Mouse (Mus musculus) cerebellum, postnatal 10 days (tissue): Measurements from ENCODE around the gene Fbxw8.
A peak's percentile ranks its signal among the peaks of the same experiment; 100 is the strongest.

ENCODE experiments used
- DNase-seq, 2 experiments: peaks; one replicate each; pipeline ENCODE4 v3.0.0; 2021; ENCODE audit warnings: mixed read lengths in 2 of 2

The Fbxw8 gene

DNA sequence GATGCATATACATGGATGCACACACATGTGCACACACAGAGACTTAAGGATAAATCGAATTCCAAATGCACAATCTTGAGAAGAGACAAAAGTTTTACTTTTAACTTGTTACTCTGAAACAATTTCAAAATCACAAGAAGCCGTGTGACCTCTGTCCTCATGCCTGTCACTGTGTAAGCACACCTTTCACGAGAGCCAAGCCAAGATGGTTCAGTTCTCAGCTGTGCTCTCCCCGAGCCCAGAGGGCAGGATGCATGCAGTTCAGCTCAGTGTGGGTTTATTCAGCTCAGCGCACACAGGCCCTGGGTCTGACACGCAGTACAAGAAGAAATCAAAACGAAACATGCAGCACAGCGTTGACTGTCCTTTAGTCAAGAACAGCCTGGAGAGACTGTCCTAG lies 49.7 kb downstream of the Fbxw8 start:
- DNase-seq, result no peak

DNA sequence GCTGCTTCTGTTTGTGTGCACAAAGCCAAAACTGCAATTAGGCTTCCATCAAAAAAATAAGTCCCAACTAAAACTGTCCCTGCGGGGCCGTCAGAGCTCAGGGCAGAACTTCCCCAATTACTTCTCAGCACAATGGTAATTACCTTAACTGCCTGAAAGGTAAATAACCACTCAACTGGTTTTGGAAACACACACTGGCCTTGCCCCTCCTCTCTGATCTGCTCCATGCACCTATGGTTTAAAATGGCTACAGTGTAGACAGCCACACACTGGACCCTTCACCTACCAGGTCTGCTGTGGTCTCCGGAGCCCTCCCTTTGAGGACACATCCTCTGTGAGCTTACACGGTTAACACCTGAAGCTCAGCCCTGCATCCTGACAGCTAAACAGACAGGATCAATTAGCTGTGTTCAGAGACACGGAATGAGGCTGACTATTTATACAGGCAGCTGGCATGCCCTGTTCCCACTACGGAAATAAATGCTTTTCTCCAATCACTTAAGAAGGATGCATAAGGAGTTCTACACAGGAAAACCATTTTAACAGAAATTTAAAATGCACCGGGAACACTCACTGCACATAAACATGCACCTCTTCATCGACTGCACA lies 55.3 kb downstream of the Fbxw8 start:
- no peak for DNase-seq

DNA sequence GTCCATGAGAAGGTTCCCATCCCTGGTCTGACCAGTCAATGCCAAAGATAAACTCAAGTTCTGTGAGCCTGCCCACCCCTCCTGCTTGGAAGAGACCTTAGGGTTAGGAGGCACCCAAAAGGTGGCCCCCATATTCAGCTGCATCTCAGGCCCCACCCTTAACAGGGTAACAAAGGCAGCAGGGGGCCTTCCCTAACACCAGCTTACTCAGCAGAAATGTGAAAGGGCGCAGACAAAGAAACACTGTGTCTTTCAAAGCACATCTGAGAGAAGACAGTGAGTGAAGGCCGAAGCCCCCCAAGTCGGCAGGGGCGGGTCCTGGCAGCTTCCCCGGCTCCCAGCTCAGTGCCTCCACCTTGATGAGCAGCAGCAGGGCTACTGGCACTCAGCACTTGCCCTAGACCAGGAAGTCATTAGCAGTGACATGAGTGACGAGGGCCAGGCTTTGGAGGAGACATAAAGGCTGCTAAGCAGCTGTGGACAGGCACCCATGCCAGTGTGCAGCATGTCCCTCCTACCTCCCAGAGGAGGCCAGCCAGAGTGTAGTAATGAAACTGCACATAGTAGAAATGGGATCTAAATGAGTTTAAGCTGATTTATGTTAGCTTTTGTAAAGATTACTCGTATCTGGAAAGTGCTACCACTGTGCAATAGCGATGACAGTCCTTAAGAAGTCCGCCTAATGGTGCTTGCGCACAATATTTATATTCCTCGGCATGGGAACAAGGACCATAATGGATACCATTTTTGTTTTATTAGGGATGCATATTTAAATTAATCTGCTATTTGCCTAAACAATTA lies 56.0 kb downstream of the Fbxw8 start:
- DNase-seq, result peak in 1 of 2 experiments; percentile 53

DNA sequence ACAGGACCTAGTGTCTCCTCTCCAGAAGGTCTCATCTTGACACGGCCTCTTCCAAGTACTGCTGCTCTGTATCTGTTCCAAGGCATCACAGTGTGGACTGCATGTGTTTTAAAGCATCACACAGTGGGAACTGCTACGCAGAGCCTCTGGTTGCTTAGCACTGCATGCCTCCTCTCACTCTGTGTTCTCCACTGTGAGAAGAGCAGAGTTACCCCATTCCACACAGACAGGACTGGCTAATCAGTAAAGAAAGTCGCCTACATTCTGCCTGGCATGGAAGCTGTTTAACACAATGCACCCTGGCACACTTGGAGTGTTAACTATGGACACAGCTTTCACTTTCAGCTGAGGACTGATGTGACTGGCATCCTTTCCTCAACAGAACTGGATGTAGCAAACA lies 58.9 kb downstream of the Fbxw8 start:
- DNase-seq, result no peak

DNA sequence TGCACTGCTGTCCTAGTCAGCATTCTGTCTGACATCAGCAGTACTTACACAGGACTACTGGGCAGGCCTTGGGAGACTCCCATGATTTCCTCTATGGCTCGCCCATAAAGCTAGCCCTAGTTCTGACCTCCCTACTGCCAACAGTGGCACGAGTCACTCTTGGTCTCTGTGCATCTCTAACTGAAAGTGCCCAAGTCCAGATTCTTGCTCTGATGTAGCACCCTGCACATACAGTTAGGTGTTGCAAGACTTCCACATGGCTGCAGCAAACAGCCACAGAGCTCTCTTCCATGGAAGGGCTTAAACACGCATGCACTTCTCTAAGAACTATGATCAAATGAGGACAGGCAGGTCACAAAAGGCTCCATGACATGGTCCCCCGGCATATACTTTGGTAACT lies 59.4 kb downstream of the Fbxw8 start:
- DNase-seq, result no peak

DNA sequence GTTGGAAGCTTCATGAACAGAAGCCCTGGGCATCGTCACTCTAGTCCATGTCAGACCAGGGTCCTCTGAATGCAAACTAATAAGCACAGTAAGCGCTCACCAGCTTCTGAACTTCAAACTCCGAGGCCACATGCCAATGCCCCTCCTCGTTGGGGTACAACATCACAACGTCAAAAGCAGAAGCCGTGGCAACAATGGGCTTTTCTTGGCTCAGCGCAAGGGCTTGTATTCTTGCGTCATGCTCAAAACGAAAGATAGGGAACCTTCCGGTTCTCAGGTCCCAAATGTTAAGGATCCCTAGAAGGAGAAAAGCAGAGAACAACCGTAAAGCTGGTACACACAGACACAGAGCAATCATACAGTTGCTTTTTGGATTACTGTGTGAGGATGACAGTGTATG lies 59.8 kb downstream of the Fbxw8 start:
- no peak for DNase-seq

DNA sequence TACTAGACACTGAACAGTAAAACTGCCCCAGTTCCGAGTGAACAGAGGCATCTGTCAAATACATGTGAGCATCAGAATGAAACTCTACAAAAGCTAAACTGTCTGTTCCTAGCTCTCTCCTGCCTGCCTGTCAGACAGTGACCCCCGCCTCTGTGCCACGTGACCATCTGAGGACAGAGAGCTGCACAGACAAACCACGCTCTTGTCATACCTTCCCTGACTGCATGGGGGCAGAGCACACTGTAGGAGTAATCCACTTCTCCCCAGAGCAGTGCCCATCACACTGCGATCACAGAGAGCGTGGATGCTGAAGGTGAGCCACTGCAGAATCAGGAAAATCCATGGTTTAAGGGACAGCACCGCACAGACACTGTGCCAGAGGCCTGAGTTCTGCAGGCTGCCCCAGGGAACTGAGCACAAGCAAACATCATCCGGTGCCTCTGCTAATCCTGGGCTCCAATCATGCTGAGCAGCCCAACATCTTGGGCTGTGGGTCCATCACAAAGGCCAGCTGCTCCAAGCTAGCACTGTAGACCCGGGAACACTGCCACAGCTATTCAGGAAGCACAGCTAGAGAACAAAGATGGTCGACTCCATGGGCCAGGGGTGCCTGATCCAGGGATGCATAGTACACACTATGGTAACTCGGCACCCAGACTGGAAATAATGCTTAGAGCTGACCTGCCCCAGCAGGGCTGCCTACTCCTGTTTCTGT lies 61.8 kb downstream of the Fbxw8 start:
- peak; percentile 48 to 63 for DNase-seq

DNA sequence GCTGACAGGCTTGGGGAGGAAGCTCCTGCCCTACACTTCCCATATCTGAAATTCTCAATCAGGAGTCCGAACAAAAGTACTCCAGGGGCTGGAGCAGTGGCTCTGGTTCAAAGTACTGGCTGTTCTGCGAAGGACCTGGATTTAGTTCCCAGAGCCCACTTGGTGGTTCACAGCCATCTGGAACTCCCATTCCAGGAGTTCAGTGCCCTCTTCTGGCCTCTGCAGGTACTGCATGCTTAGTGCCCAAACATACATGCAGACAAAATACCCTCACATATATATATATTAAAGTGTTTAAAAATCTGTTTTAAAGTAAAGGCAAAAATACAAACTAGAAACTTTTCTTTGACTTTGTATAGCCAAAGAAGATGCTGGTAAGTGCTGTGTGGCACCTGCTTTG lies 64.4 kb downstream of the Fbxw8 start:
- DNase-seq, result peak; percentile 60 to 66

DNA sequence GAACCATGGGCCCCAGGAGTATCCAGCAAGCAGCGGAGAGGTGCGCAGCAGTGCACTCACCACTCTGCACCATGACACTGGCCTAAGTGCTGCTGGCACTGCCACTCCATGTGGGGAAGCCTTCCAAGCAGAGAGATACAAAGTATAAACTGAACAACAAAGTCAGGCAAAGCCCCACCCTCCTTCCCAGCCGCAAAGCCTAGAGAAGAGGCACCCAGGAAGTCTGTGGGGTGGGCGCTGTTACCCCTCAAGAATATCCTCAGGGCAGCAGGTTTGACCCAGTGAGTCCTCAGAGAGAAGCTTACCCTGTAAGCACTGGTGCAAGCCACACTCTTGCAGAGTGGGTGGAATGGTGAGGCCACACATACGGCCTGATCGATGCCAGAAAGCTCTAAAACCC lies 65.2 kb downstream of the Fbxw8 start:
- no peak for DNase-seq

DNA sequence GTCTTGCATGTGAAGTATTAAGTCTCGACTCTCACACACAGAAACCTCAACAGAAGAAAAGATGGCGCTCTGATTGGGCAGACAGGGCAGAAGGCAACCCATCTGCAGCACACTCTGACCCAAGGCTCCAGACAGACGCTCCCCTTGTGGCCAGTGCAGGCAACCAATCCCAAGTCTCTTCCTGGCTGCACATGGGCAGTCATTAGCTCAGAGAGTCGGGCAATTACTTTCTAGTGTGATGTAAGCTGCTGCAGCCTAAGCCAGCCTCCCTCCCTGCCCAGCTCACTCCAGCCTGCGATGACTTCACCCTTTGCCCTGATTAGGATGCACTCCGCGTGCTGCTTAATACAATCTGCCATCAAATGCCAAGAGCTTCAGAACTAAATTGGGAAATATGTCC lies 66.2 kb downstream of the Fbxw8 start:
- DNase-seq, result peak; percentile 69 to 75

DNA sequence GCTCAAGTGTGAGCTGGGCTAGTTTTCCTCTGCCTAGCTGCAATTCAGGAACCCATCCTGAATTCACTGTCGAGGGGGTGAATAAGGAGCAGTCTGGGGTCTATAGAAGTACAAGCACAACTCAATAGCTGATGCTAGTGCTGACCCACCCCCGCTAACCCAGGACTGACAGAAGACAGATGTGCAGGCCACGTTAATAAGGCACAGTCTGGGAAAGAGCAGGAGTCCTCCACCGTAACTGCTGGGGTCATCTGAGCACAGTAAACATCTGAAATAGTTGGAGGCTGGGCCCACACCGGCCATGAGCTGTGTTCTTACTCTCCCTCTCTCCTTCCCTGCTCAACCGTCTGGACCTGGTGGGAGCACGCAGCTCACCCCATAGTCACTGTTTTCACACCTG lies 68.3 kb downstream of the Fbxw8 start:
- no peak for DNase-seq

DNA sequence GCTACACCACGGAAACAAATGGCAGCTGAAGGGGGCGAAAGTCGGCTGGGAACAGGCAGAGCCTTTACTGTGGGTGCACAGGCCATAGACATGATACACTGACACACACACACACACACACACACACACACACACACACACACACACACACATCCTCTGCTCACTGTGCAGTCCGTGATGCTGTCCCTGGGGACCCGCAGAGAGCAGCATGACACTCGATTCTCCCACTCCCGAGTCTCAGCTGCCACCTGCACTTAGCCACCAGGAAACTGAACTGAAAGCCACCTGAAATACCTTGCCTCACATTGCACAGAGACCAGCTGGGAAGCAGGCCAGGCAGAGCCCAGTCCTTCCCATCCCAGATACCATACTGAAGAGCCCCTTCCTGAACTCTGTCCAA lies 70.0 kb downstream of the Fbxw8 start:
- no peak for DNase-seq

DNA sequence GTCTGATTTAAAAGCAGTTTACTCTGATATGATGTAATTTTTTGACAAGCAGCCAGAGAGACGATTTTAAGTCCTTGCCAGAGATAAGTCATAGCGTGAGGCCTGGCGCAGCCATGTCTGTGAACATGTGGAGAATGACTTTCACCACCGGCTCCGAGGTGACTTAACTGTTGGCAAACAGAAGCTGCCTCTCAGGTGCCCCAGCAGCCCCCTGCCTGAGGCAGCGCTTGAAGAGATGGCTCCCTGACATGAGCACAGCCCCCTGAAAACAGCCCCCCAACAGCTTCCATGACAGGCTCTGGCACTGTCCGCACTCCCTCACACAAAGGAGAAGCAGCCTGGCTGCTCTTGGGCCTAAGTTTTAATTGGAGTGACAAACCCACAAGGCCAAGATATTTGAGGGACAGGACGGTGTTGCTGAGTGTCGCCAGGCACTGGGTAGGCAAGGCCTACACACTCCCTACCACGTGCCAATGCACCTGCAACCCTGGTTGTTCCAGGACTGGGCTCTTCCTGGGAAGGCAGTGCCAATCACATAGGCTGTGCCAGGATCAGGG lies 71.0 kb downstream of the Fbxw8 start:
- DNase-seq, result peak; percentile 69 to 71

DNA sequence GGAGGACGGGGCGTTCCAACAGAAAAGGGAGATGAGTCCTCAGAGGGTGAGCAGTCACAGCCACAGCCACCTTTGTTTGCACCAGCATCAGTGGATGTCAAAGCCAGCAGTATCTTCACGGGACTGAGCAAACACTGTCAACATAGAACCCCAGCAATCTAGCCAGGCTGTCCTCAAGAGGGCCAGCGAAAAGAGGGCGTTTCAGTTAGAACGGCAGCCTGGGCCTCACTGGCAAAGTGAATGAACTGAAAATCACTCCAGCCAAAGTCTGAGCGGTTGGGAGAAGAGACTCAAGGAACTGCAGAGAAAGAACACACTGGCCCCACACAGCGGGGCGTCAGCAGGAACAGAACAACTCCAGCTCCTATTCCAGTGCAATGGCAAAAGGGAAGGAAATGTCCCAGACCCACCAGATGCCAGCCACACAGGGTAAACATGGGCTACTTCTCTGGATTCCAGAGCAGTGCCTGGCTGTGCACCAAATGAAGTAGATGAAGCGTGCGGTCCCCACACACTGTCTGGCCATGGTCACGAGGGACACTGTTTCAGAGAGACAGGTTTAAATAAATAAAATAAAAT lies 72.1 kb downstream of the Fbxw8 start:
- DNase-seq, result peak; percentile 68 to 75

DNA sequence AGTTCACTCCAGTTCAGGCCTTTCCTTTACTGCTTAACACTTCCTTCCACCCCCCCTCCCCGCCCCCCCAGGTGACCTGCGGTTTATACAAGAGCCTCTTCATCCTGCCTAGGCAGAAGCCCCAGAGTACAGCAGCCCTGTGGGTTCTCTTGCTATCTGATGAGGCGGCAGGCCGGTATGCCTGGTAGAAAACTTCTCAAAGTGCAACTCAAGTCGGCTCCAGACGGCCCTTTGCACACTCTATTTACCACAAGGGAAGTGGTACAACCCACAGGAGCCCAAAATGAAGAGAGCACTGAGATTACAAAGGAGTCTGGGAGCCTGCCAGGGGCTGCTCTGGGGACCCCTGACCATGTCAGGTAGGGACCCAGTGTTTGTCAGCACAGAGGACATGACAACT lies 73.3 kb downstream of the Fbxw8 start:
- no peak for DNase-seq

DNA sequence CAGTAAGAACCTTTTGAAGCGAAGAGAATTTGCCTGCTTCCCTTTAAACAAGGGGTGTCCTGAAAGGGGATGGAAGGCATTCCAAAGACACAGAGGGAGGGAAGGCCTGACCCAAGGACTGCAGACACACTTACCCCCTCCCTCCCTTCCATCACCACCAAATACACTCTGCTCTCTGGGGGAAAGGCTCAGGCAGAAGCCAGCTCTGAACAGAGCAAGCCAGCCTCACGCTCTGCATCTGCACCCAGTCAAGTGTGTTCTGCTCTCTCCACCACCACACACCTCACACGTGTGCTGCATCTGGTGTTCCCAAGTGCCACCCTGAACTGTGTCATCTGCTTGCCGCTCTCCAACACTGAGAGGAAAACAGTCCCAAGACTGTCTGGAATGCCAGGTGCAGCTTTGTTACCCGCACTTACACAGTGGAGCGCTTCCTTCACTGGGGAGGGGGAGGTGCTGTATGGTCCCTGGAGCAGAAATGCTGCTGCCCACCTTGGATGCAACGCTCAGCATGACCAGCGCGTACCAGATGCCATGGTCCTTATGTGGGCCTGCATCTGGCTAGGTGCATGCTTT lies 73.8 kb downstream of the Fbxw8 start:
- DNase-seq, result no peak

DNA sequence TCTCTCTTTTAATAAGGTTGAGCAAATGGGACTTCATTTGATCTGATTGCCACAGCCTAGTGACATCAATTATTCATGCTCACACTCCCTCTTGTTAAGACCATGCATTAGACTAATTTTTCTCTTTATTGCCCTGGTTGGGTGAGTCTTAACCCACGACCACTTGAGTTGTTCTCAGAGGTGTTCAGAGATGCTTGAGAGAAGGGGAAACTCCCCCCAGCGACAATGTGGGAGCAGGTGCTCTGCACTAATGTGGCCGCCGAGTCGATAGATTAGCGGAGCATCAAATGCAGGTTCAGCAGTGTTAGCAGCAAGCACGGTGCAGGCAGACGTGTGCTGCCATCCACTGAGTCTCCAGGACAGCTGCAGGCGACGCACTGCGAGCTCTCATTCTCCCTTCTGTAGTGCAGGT lies 75.4 kb downstream of the Fbxw8 start:
- DNase-seq, result no peak

DNA sequence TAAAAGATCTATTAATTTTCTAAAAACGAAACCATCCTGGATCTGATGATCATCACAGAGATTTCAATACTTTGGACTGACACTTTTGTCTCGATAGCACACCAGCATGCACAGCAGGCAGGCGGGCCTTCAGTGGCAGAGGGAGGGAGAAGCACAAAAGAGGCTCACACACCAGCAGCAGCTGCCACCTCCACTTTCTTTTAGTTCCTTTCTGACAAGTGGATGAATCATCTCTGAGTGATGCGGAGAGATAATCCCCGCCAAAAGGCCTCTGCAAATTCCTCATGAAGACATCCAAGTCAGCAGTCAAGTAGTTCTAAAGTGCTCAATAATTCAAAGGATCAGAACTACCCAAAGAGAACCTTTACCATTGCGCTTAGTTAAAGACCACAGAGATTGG lies 75.9 kb downstream of the Fbxw8 start:
- DNase-seq, result no peak

DNA sequence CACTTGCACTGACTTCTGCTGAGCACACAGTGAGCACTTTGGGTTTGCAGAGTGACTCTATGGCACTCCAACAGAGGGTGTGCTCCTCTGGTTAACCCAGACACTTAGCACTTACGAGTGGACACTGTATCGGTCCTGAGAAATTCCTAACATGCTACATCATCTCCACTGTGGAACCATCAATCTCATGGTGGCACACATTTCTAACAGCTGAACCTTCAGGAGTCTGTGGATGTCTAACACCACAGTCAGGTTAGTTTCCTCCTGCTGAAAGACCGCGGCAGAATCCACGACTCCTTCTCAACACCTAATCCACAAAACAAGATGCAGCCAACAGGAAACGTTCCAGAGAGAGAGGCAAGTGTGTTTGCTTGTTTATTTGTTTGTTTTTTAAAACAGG lies 76.7 kb downstream of the Fbxw8 start:
- DNase-seq, result no peak

DNA sequence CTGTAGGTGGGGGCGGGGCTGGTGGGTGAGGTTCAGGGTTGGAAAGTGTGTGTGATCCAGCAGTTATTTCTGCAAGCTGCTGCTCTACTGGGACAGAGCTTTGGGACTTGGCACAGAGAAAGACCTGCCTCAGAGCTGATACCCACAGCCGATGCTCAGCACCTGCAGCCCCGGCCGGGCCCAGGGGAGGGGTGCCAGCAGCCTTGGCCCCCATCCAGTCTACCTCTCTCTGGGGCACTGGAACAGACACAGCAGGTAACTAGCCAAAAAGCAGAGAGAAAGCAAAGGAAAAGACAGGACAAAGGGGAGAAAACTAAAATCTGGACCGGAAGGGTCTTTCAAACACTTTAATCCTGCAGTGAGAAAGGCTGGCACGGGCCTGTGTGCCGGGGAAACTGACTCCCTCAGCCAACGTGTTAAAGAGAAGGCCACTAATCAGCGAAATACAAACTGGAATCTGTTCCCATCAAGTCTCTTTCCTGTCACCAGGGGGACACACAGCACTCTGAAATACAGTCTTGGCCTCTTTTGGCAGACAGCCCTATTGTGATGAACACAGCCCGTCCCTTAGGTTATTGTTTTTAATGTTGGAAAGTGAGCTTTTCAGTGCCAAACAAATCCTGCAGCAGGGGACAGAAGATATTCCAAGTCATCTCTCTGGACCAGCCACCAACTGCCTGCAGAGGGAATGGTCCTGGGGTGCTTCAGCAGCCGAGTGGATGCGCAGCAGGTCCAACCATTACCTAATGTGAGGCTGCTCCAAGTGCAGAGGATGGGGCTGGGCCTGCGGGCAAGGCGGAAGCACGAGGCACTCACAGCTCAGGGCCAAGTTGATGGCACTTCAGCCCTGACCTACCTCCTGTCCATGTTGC lies 78.3 kb downstream of the Fbxw8 start:
- peak; percentile 78 to 79 for DNase-seq

DNA sequence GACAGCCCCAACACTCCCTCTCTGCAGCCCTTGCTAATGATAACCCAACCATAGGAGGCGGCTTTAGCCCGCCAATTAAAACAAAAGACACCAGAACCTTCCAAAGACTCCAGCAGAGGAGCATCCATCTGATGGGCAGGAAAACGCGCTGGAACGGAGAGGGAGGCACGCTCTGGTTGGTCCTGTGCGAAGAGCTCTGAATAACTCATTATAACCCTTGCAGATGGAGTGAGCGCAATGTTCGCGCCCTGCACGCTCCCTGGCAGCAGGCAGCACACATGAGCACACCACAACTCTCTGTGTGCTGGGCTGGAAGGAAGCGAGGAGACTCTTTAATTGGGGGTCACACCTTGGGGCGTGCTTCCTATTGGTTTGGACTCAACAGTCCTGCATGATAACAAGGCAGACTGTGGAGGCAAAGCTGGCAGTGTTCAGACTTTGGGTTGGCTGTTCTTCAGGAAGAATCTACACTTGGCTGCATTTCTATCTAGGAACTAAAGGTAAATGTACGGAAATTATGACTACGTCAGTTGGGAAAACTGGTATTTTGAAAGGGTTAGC lies 82.0 kb downstream of the Fbxw8 start:
- DNase-seq, result peak in 1 of 2 experiments; percentile 67

DNA sequence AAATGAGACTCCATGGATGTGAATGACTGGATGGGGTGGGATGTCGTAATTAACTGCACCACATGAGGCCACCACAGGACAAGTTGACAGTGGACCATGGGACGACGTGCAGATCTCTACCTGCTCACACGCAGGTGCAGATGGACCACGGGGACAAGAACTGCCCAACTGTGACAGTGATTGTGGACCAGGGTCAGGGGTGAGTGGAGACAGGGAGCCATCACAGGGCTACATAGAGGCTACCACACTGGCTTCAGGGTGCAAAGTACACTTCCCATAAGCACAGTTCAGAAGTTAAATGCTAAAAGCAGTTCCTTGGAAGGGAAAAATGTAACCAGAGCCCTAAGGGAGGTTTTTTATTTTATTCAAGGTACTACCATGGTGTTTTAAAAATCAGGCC lies 83.5 kb downstream of the Fbxw8 start:
- no peak for DNase-seq
